Mouse (Mus musculus) G1E (cell line): ENCODE measurements around the gene Lgals4.
"Not testable (repeated sequence)": the region's sequence is repeated elsewhere in the genome, so short reads cannot be mapped to it uniquely, and the experiment has no call there.

Source experiments
- CTCF ChIP-seq: IDR thresholded peaks from 2 replicates; pipeline ENCODE4 v1.5.1; 2012; ENCODE audit warnings: low read depth, low read length, inconsistent platforms, mixed read lengths
- GATA1 ChIP-seq: IDR thresholded peaks from 2 replicates; pipeline ENCODE4 v1.6.1; 2012; ENCODE audit warnings: borderline replicate concordance, low read length, inconsistent platforms, mixed read lengths
- POLR2AphosphoS5 ChIP-seq: IDR thresholded peaks from 2 replicates; pipeline ENCODE4 v1.6.1; 2012; ENCODE audit warnings: low read depth, low read length, inconsistent platforms; ENCODE audit not compliant: insufficient replicate concordance

DNA sequence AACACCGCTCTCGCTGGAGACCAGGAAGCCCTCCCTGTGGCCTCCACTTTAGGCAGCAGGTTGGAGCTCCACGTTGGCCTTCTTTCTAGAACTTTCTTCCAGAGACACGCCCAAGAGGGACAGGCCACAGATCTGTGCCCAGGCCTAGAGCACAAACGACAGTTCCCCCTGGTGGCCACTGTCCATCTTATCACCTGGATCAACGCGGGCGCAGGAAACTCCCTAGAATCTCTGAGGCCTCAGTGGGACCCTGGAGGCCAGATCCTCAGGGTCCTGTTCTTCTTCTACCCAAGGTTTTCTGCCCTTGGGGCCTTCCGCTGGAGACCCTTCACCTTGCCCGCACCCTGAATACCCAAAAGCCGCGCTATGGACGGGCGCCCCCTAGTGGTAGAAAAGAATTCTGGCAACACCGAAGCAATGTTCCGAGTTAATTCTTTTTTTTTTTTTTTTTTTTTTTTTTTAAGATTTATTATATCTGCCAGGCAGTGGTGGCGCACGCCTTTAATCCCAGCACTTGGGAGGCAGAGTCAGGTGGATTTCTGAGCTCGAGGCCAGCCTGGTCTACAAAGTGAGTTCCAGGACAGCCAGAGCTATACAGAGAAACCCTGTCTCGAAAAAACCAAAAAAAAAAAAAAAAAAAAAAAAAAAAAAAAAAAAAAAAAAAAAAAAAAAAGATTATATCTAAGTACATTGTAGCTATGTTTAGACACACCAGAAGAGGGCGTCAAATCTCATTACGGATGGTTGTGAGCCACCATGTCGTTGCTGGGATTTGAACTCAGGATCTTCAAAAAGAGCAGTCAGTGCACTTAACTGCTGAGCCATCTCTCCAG is 34.1 kb downstream of the Lgals4 start:
- TF ChIP-seq CTCF: peak; percentile 58
- not testable (repeated sequence) for TF ChIP-seq GATA1, POLR2AphosphoS5
